Mouse (Mus musculus) neural tube, embryonic 15.5 days (tissue): ENCODE results near the gene Slit3. TPM values are rescaled to one million over a fixed set of nuclear protein-coding genes. Genes with fewer than 3 reads are reported as not detected.

Experiments
- ATAC-seq: fragments of 200-750 bp; cut with Nextera tagmentation; 2 replicates; pipeline ENCODE4 v1.8.0; 2017; ENCODE audit warnings: mild to moderate bottlenecking, moderate TSS enrichment, moderate library complexity; ENCODE audit not compliant: low FRiP score
- H3K27ac ChIP-seq: fragments of 300-500 bp; sonication (generic); replicated peaks from 2 replicates; pipeline ENCODE4 v1.5.1; 2015; ENCODE audit warnings: mild to moderate bottlenecking, inconsistent platforms
- H3K27me3 ChIP-seq: fragments of 300-500 bp; sonication (generic); replicated peaks from 2 replicates; pipeline ENCODE4 v1.6.1; 2015; ENCODE audit warnings: inconsistent platforms
- H3K36me3 ChIP-seq: fragments of 300-500 bp; sonication (generic); 2 replicates; pipeline ENCODE4 v1.6.1; 2015; ENCODE audit warnings: inconsistent platforms
- H3K4me1 ChIP-seq: fragments of 300-500 bp; sonication (generic); 2 replicates; pipeline ENCODE4 v1.6.1; 2015; ENCODE audit warnings: inconsistent platforms
- H3K4me2 ChIP-seq: fragments of 300-500 bp; sonication (generic); 2 replicates; pipeline ENCODE4 v1.6.1; 2015; ENCODE audit warnings: inconsistent platforms, mild to moderate bottlenecking, moderate library complexity
- H3K4me3 ChIP-seq: fragments of 300-500 bp; sonication (generic); replicated peaks from 2 replicates; pipeline ENCODE4 v1.5.1; 2015; ENCODE audit warnings: mild to moderate bottlenecking, inconsistent platforms
- H3K9ac ChIP-seq: fragments of 300-500 bp; sonication (generic); replicated peaks from 2 replicates; pipeline ENCODE4 v1.6.1; 2015; ENCODE audit warnings: mild to moderate bottlenecking, inconsistent platforms
- H3K9me3 ChIP-seq: fragments of 300-500 bp; sonication (generic); replicated peaks from 2 replicates; pipeline ENCODE4 v1.6.1; 2016; ENCODE audit warnings: inconsistent platforms
- WGBS: fragments of 180-500 bp; shearing (Covaris S2); methylation state at CpG from one replicate; pipeline ENCODE4 v1.1.7; 2015; ENCODE audit warnings: mixed read lengths; 5-methylcytosine and 5-hydroxymethylcytosine counted together
- polyA plus RNA-seq: library from polyadenylated mRNA; unstranded; fragments of >200 nt; fragmentation: Nextera tagmentation; extraction: Ambion mirVana; gene quantifications from 2 replicates; pipeline ENCODE4 v1.2.1, GENCODE M21; 2015

Slit3 gene
- polyA plus RNA-seq, 1 experiment from 2014 or later = 26.2 TPM

DNA sequence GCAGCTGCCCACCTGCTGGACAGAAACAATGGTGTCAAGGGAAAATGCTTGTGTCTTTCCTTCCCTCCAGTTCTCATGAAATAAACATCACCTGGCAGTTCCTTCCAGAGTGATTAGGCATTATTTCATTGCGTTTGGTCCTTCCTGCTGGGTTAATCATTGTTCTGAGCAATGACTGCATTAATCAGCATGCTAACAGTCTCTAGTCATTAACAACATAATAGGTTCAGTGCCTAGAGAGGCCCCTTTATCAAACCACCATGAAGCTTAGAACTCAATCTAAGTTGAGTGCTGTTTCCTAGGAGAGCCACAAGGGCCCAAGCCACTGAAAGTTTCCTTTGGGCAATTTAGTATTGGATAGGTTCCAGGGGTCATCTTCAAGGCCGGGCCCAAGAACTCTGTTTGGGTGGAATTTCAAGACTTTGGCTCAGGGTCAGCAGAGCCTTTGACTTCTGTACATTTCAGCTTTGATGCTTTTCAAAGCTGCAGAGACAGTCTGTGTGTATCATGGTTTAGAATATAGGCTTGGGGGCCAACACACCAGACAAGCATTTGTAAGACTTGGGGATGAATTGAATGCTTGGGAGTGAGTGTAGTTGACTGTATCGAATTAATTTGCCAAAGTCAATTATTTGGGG, 174.3 kb downstream of the Slit3 start:
- H3K4me3 ChIP-seq = no peak overlapping the region
- H3K4me1 ChIP-seq = peaks cover 13% of the 10 kb centered on the region
- H3K9me3 ChIP-seq = no peaks in the 10 kb centered on the region
- H3K9ac ChIP-seq = no peak overlapping the region
- no peak overlapping the region for H3K27ac ChIP-seq
- ATAC-seq = peak; percentile 60; the same call in 1 of the 2 replicates
- no peaks in the 10 kb centered on the region for H3K36me3 ChIP-seq
- no peak overlapping the region for H3K4me2 ChIP-seq
- 26% methylated on average over 3 of the region's 3 CpGs for WGBS
- H3K27me3 ChIP-seq = peaks cover 32% of the 10 kb centered on the region

GRCm38 (mm10) chr11:35296803-35297202, 175.8 kb downstream of the Slit3 start:
- Histone ChIP-seq H3K4me3 (no peak overlapping the region), H3K27ac (no peak overlapping the region), H3K27me3 (peaks cover 32% of the 10 kb centered on the region), H3K9me3 (no peaks in the 10 kb centered on the region), H3K4me2 (no peak overlapping the region), H3K9ac (no peak overlapping the region), H3K36me3 (no peaks in the 10 kb centered on the region), H3K4me1 (peaks cover 13% of the 10 kb centered on the region)
- no peak for ATAC-seq
- WGBS = 99% methylated on average over 5 of the region's 5 CpGs

- H3K27ac ChIP-seq = no peak overlapping the region
- peaks cover 13% of the 10 kb centered on the region for H3K4me1 ChIP-seq
- H3K9ac ChIP-seq = no peak overlapping the region
- no peak overlapping the region for H3K4me2 ChIP-seq
- ATAC-seq = no peak
- no peaks in the 10 kb centered on the region for H3K36me3 ChIP-seq
- H3K9me3 ChIP-seq = no peaks in the 10 kb centered on the region
- WGBS = 67% methylated on average over 5 of the region's 5 CpGs
- H3K4me3 ChIP-seq = no peak overlapping the region
- H3K27me3 ChIP-seq = peaks cover 38% of the 10 kb centered on the region
These were observed 176.3 kb downstream of the Slit3 start for GRCm38 (mm10) chr11:35297319-35297718.

DNA sequence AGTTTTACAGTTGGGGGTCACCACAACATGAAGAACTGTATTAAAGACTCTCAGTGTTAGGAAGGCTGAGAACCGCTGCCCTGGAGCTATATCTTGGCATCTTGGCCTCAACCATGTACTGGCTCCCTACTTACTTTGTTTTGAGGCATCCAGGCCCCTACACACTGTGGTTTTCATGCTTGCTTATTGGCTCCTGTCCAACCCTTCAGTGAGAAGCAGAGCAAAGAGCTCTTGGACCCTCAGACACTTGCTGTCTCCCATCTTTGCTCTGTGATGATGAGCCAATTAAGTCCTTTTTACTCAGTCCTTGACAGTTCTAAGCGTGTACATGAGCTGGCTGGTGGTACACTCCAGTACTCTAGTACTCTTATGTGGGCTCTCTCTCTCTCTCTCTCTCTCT, 177.5 kb downstream of the Slit3 start:
- peaks cover 39% of the 10 kb centered on the region for H3K27me3 ChIP-seq
- no peaks in the 10 kb centered on the region for H3K36me3 ChIP-seq
- H3K4me3 ChIP-seq = no peak overlapping the region
- WGBS = 83% methylated on average over 2 of the region's 2 CpGs
- H3K9me3 ChIP-seq = no peaks in the 10 kb centered on the region
- H3K27ac ChIP-seq = no peak overlapping the region
- no peak overlapping the region for H3K4me2 ChIP-seq
- ATAC-seq = no peak
- H3K4me1 ChIP-seq = peaks cover 13% of the 10 kb centered on the region
- H3K9ac ChIP-seq = no peak overlapping the region

- Histone ChIP-seq H3K4me1 (peaks cover 8% of the 10 kb centered on the region), H3K4me3 (no peak overlapping the region), H3K27ac (no peak overlapping the region), H3K4me2 (no peak overlapping the region), H3K9me3 (no peaks in the 10 kb centered on the region), H3K9ac (no peak overlapping the region), H3K27me3 (peaks cover 36% of the 10 kb centered on the region), H3K36me3 (no peaks in the 10 kb centered on the region)
- 44% methylated on average over 7 of the region's 7 CpGs for WGBS
- ATAC-seq = no peak
These were observed 178.9 kb downstream of the Slit3 start for GRCm38 (mm10) chr11:35299857-35300375.

DNA sequence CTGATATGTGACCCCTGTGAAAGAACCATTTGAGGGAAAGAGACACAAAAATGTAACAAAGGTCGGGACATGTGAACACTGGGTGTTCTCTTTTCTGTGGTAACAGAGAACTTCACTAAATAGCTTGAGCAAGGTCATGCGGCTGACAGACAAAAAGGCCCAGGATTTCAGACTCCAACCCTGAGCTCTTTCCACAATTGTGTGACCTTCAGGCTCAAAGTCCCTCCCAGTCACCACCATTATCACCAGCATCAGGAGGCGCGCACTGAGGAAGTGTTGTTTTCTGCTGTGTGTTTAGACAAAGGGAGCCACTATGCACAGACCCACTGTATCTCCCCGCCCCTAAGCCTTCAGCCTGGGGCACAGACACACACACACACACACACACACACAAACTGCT, 181.2 kb downstream of the Slit3 start:
- ATAC-seq = no peak
- H3K4me3 ChIP-seq = no peak overlapping the region
- H3K27ac ChIP-seq = no peak overlapping the region
- no peak overlapping the region for H3K4me2 ChIP-seq
- peaks cover 38% of the 10 kb centered on the region for H3K27me3 ChIP-seq
- WGBS = 89% methylated on average over 5 of the region's 5 CpGs
- no peaks in the 10 kb centered on the region for H3K9me3 ChIP-seq
- peaks cover 13% of the 10 kb centered on the region for H3K4me1 ChIP-seq
- H3K36me3 ChIP-seq = no peaks in the 10 kb centered on the region
- no peak overlapping the region for H3K9ac ChIP-seq

DNA sequence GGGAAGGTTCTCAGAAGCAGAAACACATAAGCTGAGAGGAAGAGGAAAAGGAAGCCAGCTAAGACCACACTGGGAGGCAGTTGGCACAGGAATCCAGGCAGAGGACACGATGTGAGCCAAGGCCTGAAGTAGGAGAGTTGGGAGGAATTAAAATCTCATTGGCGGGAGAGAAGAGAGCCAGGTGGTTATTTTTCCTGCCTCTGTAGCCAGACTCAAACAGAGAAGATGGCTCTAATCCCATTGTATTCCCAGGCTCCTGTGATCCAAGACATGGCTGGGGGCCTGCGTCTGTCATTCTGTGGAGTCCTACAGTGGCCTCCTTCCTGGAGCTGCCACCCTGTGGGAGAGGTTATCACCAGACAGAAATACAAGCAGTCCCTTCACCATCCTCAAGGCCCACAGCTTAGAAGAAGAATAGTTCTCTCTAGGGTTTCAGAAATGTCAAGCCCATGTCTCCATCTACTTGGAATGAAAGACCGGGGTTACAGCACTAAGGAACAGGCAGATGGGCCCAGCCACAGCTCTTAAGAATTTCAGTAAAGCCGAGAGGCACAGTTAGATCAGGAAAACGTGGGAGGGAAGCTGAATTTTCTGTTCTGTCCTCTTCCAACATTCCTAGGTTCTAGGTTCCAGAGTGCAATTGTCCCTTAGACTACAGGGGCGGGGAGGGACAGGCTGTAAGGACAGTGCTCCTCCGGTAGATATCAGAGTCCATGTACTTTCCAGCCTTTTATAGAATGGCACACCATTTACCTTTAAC, 183.4 kb downstream of the Slit3 start:
- WGBS = 84% methylated on average over 8 of the region's 8 CpGs
- Histone ChIP-seq H3K9me3 (no peaks in the 10 kb centered on the region), H3K36me3 (no peaks in the 10 kb centered on the region), H3K4me3 (no peak overlapping the region), H3K4me2 (no peak overlapping the region), H3K27ac (no peak overlapping the region), H3K4me1 (peaks cover 13% of the 10 kb centered on the region), H3K27me3 (peaks cover 32% of the 10 kb centered on the region), H3K9ac (no peak overlapping the region)
- ATAC-seq = no peak

DNA sequence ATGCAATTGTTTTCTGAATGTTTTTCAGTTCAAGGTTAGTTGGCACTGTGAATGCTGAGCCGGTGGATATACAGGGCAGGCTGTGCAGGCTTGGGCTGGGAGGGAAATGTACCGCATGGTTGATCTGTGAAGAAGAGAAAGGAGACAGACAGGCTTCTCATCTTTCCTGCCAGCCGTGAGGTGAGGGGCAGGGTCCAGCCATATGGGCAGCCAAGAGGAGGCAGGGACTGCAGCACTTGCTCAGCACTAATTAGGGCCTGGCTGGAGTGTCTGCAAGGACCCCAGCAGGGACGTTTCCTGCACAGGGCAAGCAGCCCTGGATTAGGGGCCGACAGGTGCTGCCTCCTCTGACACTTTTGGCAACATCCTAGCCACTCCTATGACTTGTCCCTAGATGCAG, 184.1 kb downstream of the Slit3 start:
- no peaks in the 10 kb centered on the region for H3K36me3 ChIP-seq
- H3K4me2 ChIP-seq = no peak overlapping the region
- no peak overlapping the region for H3K27ac ChIP-seq
- no peaks in the 10 kb centered on the region for H3K9me3 ChIP-seq
- peaks cover 32% of the 10 kb centered on the region for H3K27me3 ChIP-seq
- no peak for ATAC-seq
- H3K4me1 ChIP-seq = peaks cover 13% of the 10 kb centered on the region
- no peak overlapping the region for H3K9ac ChIP-seq
- H3K4me3 ChIP-seq = no peak overlapping the region
- WGBS = 61% methylated on average over 5 of the region's 5 CpGs

DNA sequence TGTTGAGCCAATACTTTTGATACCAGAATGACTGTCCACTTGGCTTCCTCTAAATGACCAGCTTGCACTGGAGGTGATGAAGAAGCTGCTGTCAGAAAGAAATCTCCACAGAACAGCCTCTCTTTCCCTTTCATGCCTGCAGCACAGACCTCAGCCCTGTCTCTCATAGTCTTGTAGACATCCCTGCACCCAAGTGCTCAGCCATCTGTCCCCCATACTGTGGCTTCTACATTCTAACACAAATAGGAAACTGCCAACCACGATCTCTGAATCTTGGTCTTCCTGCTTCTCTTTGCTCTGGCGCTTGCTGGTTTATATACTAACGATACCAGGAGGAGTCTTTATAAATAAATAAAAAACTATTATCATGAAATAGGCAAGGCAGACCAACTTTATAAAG, 184.9 kb downstream of the Slit3 start:
- H3K9ac ChIP-seq = no peak overlapping the region
- H3K4me2 ChIP-seq = no peak overlapping the region
- no peaks in the 10 kb centered on the region for H3K36me3 ChIP-seq
- peaks cover 13% of the 10 kb centered on the region for H3K4me1 ChIP-seq
- H3K27me3 ChIP-seq = peaks cover 30% of the 10 kb centered on the region
- no peak for ATAC-seq
- WGBS = 73% methylated on average over 3 of the region's 3 CpGs
- H3K4me3 ChIP-seq = no peak overlapping the region
- H3K9me3 ChIP-seq = no peaks in the 10 kb centered on the region
- no peak overlapping the region for H3K27ac ChIP-seq

- no peaks in the 10 kb centered on the region for H3K9me3 ChIP-seq
- no peak overlapping the region for H3K4me3 ChIP-seq
- H3K27ac ChIP-seq = no peak overlapping the region
- H3K36me3 ChIP-seq = no peaks in the 10 kb centered on the region
- H3K27me3 ChIP-seq = peaks cover 26% of the 10 kb centered on the region
- no peak overlapping the region for H3K9ac ChIP-seq
- no peak for ATAC-seq
- peaks cover 13% of the 10 kb centered on the region for H3K4me1 ChIP-seq
- WGBS = 25% methylated on average over 5 of the region's 5 CpGs
- H3K4me2 ChIP-seq = no peak overlapping the region
These were observed 185.9 kb downstream of the Slit3 start for GRCm38 (mm10) chr11:35306922-35307321.

- H3K9ac ChIP-seq = no peak overlapping the region
- H3K4me3 ChIP-seq = no peak overlapping the region
- peaks cover 25% of the 10 kb centered on the region for H3K27me3 ChIP-seq
- no peaks in the 10 kb centered on the region for H3K36me3 ChIP-seq
- WGBS = 76% methylated on average over 4 of the region's 4 CpGs
- no peaks in the 10 kb centered on the region for H3K9me3 ChIP-seq
- no peak overlapping the region for H3K27ac ChIP-seq
- H3K4me1 ChIP-seq = peaks cover 13% of the 10 kb centered on the region
- no peak for ATAC-seq
- no peak overlapping the region for H3K4me2 ChIP-seq
These were observed 187.0 kb downstream of the Slit3 start for GRCm38 (mm10) chr11:35307992-35308391.

DNA sequence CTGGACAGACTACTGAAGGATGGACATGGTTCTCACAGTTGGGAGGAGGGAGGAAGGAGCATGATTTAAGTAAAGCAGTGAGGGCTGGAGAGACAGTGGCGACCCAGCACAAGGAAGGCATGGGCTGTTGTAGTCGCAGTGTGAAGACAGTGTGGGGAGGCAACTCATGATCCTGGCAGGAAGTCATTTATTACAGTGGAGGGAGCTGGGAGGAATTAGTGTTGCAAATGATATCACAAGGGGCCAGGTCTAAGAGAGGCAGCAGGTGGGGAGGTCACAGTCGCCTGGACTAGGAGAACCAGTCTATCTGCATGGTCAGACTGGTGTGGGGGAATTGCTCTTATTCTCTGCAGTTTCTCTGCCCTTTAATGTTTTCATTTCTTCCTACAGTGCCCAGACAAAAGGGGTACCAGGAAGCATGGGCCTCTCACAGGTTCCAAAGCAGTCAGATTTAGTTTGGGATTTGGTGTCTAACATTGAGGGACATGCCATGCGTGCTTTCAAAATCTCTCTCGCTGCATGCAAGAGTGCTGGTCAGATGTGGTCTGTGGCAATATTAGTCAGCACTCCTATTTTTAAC, 194.5 kb downstream of the Slit3 start:
- ATAC-seq = no peak
- Histone ChIP-seq H3K4me2 (no peak overlapping the region), H3K27me3 (0 out of 2 replicates have a peak, but pooled peaks cover 8% of the 10 kb centered on the region), H3K36me3 (no peaks in the 10 kb centered on the region), H3K27ac (no peak overlapping the region), H3K9me3 (no peaks in the 10 kb centered on the region), H3K4me1 (no peaks in the 10 kb centered on the region; the same call in 1 of the 2 replicates), H3K4me3 (no peak overlapping the region), H3K9ac (no peak overlapping the region)
- 78% methylated on average over 5 of the region's 5 CpGs for WGBS
